In the genomic region with DNA sequence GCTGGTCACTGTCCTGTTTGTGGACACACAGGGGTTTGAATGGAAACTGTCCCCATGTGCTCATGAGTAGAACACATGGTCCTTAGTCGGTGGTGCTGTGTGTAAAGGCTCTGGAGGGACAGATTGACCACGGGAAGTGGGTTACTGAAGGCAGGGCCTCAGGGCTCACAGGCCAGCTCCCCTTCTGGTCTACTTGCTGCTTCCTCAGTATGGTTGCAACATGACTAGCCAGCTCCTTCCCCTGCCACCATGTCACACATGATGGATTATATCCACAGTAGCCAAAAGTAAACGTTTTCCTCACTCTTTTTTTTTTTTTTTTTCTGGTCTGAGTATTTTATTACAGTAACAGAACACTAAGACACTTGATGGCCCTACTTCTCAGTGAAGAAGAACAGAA, we compare ENCODE assay signal across 31 mouse cellular contexts.
DNase-seq lines count a peak whose midpoint lies in the region; ATAC-seq lines count a peak whose summit lies in the region.
"Had no signal": no experiment of that assay in that cellular context is flagged by ENCODE, and none has a peak within 500 bp of the region (broad histone marks: within the 10 kb centered on the region; RNA-seq: fewer than 3 reads in every experiment).

No protein-coding gene starts in this region.

- H3K36me3 ChIP-seq in megakaryocyte, embryonic 14.5 days (replicated peaks; ENCODE audit: low read length): no peaks in the 10 kb centered on the region
- no peaks in the 10 kb centered on the region for H3K36me3 ChIP-seq in midbrain, embryonic 14.5 days (ENCODE audit: control insufficient read depth, insufficient read depth, low read length)
- H3K36me3 ChIP-seq: embryonic facial prominence, embryonic 12.5 days; embryonic facial prominence, embryonic 15.5 days; forebrain, embryonic 12.5 days; G1E; heart, embryonic 12.5 days; heart, embryonic 15.5 days had no signal

- H3K4me3 ChIP-seq in megakaryocyte, embryonic 14.5 days (replicated peaks): peak overlapping the region; percentile 62
- no peak overlapping the region for H3K4me3 ChIP-seq in midbrain, embryonic 14.5 days (replicated peaks; ENCODE audit: low read depth, low read length)
- H3K4me3 ChIP-seq: embryonic facial prominence, embryonic 12.5 days; embryonic facial prominence, embryonic 15.5 days; forebrain, embryonic 12.5 days; heart, embryonic 12.5 days; heart, embryonic 15.5 days had no signal

- H3K9ac ChIP-seq in midbrain, embryonic 14.5 days (replicated peaks; ENCODE audit: low read length): no peak overlapping the region
- H3K9ac ChIP-seq: embryonic facial prominence, embryonic 12.5 days; embryonic facial prominence, embryonic 15.5 days; forebrain, embryonic 12.5 days; heart, embryonic 12.5 days; heart, embryonic 15.5 days; hindbrain, embryonic 14.5 days had no signal

- DNase-seq in 3T3-L1 (ENCODE audit: low read depth, low spot score) (peak; percentile 40), A20 (ENCODE audit: low read depth, low spot score) (peak; percentile 34)
- DNase-seq in embryo, embryonic 10.5 days (ENCODE audit: low spot score): no peak
- DNase-seq in midbrain, embryonic 14.5 days: no peak
- no peak for DNase-seq in left cerebral cortex, adult 9 months (ENCODE audit: low spot score in 2 of 2)
- DNase-seq: adrenal gland, adult 8-10 months; adrenal gland, postnatal 25 days; B cell, adult 2 months; cerebellum, adult 11-12 months; cerebellum, adult 8-10 months; cerebellum, postnatal 10 days; cerebellum, postnatal 36 days; gastrocnemius, postnatal 14 days; heart, adult 18-20 months; heart, postnatal 10 days; heart, postnatal 36 days had no signal

- no peak overlapping the region for H3K4me2 ChIP-seq in midbrain, embryonic 14.5 days (ENCODE audit: low read length)
- H3K4me2 ChIP-seq: embryonic facial prominence, embryonic 12.5 days; embryonic facial prominence, embryonic 15.5 days; forebrain, embryonic 12.5 days; heart, embryonic 12.5 days; heart, embryonic 15.5 days; hindbrain, embryonic 14.5 days had no signal

- 73% methylated on average over 3 of the region's 3 CpGs for WGBS in midbrain, embryonic 14.5 days

- H3K4me1 ChIP-seq in megakaryocyte, embryonic 14.5 days: peaks cover 34% of the 10 kb centered on the region
- H3K4me1 ChIP-seq in midbrain, embryonic 14.5 days (ENCODE audit: control insufficient read depth, insufficient read depth, low read length): no peaks in the 10 kb centered on the region
- H3K4me1 ChIP-seq: embryonic facial prominence, embryonic 12.5 days; embryonic facial prominence, embryonic 15.5 days; forebrain, embryonic 12.5 days; heart, embryonic 12.5 days; heart, embryonic 15.5 days had no signal

- no peaks in the 10 kb centered on the region for H3K9me3 ChIP-seq in megakaryocyte, embryonic 14.5 days
- no peaks in the 10 kb centered on the region for H3K9me3 ChIP-seq in midbrain, embryonic 14.5 days (ENCODE audit: control insufficient read depth, low read length)
- H3K9me3 ChIP-seq: embryonic facial prominence, embryonic 12.5 days; embryonic facial prominence, embryonic 15.5 days; forebrain, embryonic 12.5 days; G1E; heart, embryonic 12.5 days; heart, embryonic 15.5 days had no signal

- peak; percentile 94 for ATAC-seq in granulocyte monocyte progenitor cell, adult 5-6 weeks (replicated peaks; ENCODE audit: poor library complexity, severe bottlenecking)
- no peak for ATAC-seq in midbrain, embryonic 14.5 days (ENCODE audit: low FRiP score, low TSS enrichment)
- ATAC-seq: forebrain, embryonic 16.5 days; hindbrain, postnatal 0 days; inflammation-experienced regulatory T-cells, adult 6 months; intestine, embryonic 16.5 days; Patski had no signal

- no peak overlapping the region for H3K27ac ChIP-seq in midbrain, embryonic 14.5 days (replicated peaks; ENCODE audit: low read depth, low read length)
- H3K27ac ChIP-seq: embryonic facial prominence, embryonic 12.5 days; embryonic facial prominence, embryonic 15.5 days; forebrain, embryonic 12.5 days; heart, embryonic 15.5 days; hindbrain, embryonic 14.5 days; hindbrain, postnatal 0 days had no signal

- H3K27me3 ChIP-seq in megakaryocyte, embryonic 14.5 days (replicated peaks): peaks cover 35% of the 10 kb centered on the region
- no peaks in the 10 kb centered on the region for H3K27me3 ChIP-seq in midbrain, embryonic 14.5 days (ENCODE audit: control insufficient read depth, insufficient read depth, low read length)
- H3K27me3 ChIP-seq: CH12.LX; embryonic facial prominence, embryonic 12.5 days; embryonic facial prominence, embryonic 15.5 days; forebrain, embryonic 12.5 days; Patski had no signal

Comparison
In these comparisons a context has a peak if more than half of its experiments do, and no peak if none do; other contexts are left out.
1. DNase-seq: peak in 3T3-L1 (single experiment) and A20 (single experiment); none in embryo, embryonic 10.5 days (single experiment), midbrain, embryonic 14.5 days (single experiment) and left cerebral cortex, adult 9 months (0 of 2).